Mouse (Mus musculus) heart, adult 2 months (tissue): Measurements from ENCODE around the gene Gpc4. TPM values are rescaled to one million over a fixed set of nuclear protein-coding genes. Genes with fewer than 3 reads are reported as not detected.

ENCODE experiments used
- DNase-seq, 2 experiments: peaks; one replicate each; pipeline ENCODE4 v3.0.0; 2021
- H3K27ac ChIP-seq: fragments of 200-600 bp; 2 replicates; pipeline ENCODE4 v1.8.1; 2022
- H3K27me3 ChIP-seq: fragments of 200-500 bp; 2 replicates; pipeline ENCODE4 v1.6.1; 2012; ENCODE audit warnings: mild to moderate bottlenecking, low read length, inconsistent platforms, mixed read lengths; ENCODE audit not compliant: control insufficient read depth, insufficient read depth
- H3K36me3 ChIP-seq: fragments of 200-500 bp; 2 replicates; pipeline ENCODE4 v1.6.1; 2012; ENCODE audit warnings: low read length, inconsistent platforms; ENCODE audit not compliant: control insufficient read depth, insufficient read depth
- H3K4me1 ChIP-seq: fragments of 200-500 bp; 2 replicates; pipeline ENCODE4 v1.6.1; 2011; ENCODE audit warnings: low read length; ENCODE audit not compliant: control insufficient read depth, insufficient read depth
- H3K4me3 ChIP-seq: fragments of 200-600 bp; 2 replicates; pipeline ENCODE4 v1.8.1; 2022
- H3K79me2 ChIP-seq: fragments of 200-500 bp; replicated peaks from 2 replicates; pipeline ENCODE4 v1.6.1; 2012; ENCODE audit warnings: mild to moderate bottlenecking, inconsistent platforms, low read length, moderate library complexity, mixed read lengths; ENCODE audit not compliant: control insufficient read depth, insufficient read depth
- H3K9ac ChIP-seq: fragments of 200-500 bp; 2 replicates; pipeline ENCODE4 v1.6.1; 2012; ENCODE audit warnings: low read depth, mild to moderate bottlenecking, control low read depth, inconsistent platforms, low read length, mixed read lengths
- CTCF ChIP-seq: fragments of 200-600 bp; IDR thresholded peaks from 2 replicates; pipeline ENCODE4 v1.8.1; 2022; ENCODE audit warnings: antibody characterized with exemption, mild to moderate bottlenecking, moderate library complexity
- EP300 ChIP-seq: fragments of 200-500 bp; IDR thresholded peaks from 2 replicates; pipeline ENCODE4 v1.6.1; 2011; ENCODE audit warnings: low read depth, low read length, control low read depth; ENCODE audit not compliant: insufficient read depth
- POLR2A ChIP-seq: fragments of 200-500 bp; IDR thresholded peaks from 2 replicates; pipeline ENCODE4 v1.6.1; 2011; ENCODE audit warnings: mild to moderate bottlenecking, low read depth, low read length, control low read depth; ENCODE audit not compliant: insufficient read depth
- WGBS: fragments of 180-500 bp; shearing (Covaris S2); methylation state at CpG from one replicate; pipeline ENCODE4 v1.1.7; 2018; 5-methylcytosine and 5-hydroxymethylcytosine counted together
- intact Hi-C: fragments of 180-260 bp; cut with DNase I; formaldehyde crosslinking; loops from one replicate; pipeline ENCODE4 v1.15.1; 2025
- polyA plus RNA-seq: library from polyadenylated mRNA; depleted of rRNA; stranded (reverse); fragments of >200 nt; gene quantifications from 2 replicates; pipeline ENCODE4 v1.2.3, GENCODE M21; 2012; rRNA removed
- total RNA-seq, 2 experiments: library from RNA; stranded (reverse); gene quantifications; 2 replicates each; pipeline ENCODE4 v1.2.3; 2021

Gpc4 gene
- total and polyA plus RNA-seq, 3 experiments, result 21.8 to 34.4 (median 33.6) TPM

DNA sequence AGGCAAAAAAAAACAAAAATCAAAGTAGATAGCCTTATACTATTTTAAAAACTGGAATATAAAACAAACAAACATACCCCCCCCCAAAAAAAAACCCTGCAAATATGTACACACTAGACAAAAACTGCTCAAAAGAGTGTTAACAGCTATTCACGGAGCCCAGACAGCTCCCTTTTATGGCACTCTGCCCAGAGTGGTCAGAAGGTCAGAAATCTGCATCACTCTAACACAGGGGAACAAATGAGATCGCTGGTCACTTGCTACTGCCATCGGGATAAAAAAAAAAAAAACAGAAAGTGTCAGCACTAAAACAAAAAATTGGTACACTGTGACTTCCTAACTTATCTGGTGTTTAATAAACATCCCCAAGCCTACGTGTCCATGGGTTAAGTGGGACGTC is 113.0 kb downstream of the Gpc4 start:
- Histone ChIP-seq H3K27me3 (no peaks in the 10 kb centered on the region), H3K4me1 (no peaks in the 10 kb centered on the region; the same call in 1 of the 2 replicates), H3K9ac (no peak overlapping the region), H3K27ac (no peak overlapping the region), H3K4me3 (no peak overlapping the region), H3K36me3 (no peaks in the 10 kb centered on the region), H3K79me2 (no peaks in the 10 kb centered on the region)
- intact Hi-C loops, result no loop called here
- DNase-seq, result peak in 1 of 2 experiments; percentile 9
- TF ChIP-seq CTCF, result no peak
- no peak for TF ChIP-seq EP300
- TF ChIP-seq POLR2A, result no peak
- WGBS, result 37% methylated on average over 5 of the region's 5 CpGs

DNA sequence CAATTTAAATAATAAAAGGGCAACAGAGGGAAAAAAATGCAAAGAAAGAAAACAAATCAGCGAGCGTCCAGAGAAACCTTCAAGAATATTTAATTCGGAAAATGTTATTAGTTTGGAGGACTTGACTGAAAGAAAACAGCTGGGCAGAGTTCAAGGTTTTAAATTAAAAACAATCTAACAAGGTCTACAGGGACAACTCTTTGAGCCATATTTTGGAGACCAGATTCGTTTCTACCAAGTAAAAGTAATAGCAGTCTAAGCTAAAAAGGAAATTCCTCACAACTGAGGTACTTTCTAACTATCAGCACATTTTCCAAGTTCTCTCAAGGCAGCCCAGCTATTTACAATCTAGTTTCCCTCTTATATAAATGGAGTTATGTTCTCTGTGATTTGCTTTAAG is 114.1 kb downstream of the Gpc4 start:
- H3K9ac ChIP-seq, result no peak overlapping the region
- no peaks in the 10 kb centered on the region for H3K27me3 ChIP-seq
- H3K79me2 ChIP-seq, result no peaks in the 10 kb centered on the region
- TF ChIP-seq CTCF (no peak), EP300 (no peak), POLR2A (no peak)
- intact Hi-C loops, result no loop called here
- H3K4me3 ChIP-seq, result no peak overlapping the region
- H3K4me1 ChIP-seq, result no peaks in the 10 kb centered on the region; the same call in 1 of the 2 replicates
- 66% methylated on average over 4 of the region's 4 CpGs for WGBS
- no peak for DNase-seq
- no peak overlapping the region for H3K27ac ChIP-seq
- no peaks in the 10 kb centered on the region for H3K36me3 ChIP-seq

DNA sequence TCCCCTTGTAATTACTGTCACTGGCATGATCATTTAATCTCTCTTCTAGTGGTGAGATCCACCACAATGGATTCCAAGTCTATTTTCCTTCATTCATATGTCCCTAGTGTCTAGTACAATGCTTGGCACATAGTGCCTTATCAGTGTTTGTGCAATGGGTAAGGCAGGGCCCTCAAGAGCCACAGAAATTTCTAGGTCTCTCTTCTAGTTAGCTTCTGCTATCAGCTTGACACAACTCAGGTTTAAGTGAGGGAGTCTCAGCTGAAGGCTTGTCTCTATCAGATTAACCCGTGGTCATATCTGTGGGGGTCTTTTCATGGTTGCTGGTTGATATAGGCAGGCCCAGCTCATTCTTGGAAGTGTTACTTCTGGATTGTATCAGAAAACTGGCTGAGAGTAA is 125.2 kb downstream of the Gpc4 start:
- WGBS, result 35% methylated on average over 1 of the region's 1 CpGs
- intact Hi-C loops, result no loop called here

DNA sequence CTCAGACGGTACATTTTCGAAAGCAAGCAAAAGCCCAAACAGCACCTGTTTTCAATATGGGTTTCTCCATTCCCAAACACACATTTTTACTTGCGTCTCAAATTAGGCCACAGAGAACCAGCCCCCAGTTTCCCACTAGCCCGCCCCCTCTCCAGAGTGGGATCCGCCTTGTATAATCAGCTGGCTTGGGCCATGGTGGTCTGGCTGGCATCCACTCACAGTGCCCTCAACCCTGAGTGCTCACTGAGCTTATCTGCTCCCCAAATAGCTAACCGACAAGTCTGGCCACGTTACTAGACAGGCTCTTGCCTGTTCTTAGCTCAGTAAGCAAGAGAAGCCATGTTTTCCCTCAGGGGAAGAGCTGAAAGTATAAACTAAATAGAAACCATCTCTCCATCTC is 134.9 kb downstream of the Gpc4 start:
- H3K79me2 ChIP-seq, result no peaks in the 10 kb centered on the region
- intact Hi-C loops, result no loop called here

More for the DNA sequence above, 125.2 kb downstream of the Gpc4 start:
- TF ChIP-seq POLR2A, result no peak
- no peak for TF ChIP-seq EP300
- no peak for TF ChIP-seq CTCF
- no peak for DNase-seq
- no peaks in the 10 kb centered on the region for H3K27me3 ChIP-seq
- no peak overlapping the region for H3K4me3 ChIP-seq
- H3K36me3 ChIP-seq, result no peaks in the 10 kb centered on the region
- H3K9ac ChIP-seq, result no peak overlapping the region
- no peaks in the 10 kb centered on the region for H3K4me1 ChIP-seq
- H3K27ac ChIP-seq, result no peak overlapping the region
- H3K79me2 ChIP-seq, result no peaks in the 10 kb centered on the region

GRCm38 (mm10) chrX:52017660-52018059 is 147.4 kb downstream of the Gpc4 start:
- no peak overlapping the region for H3K9ac ChIP-seq
- H3K27ac ChIP-seq, result no peak overlapping the region
- H3K4me3 ChIP-seq, result no peak overlapping the region
- H3K79me2 ChIP-seq, result no peaks in the 10 kb centered on the region
- H3K4me1 ChIP-seq, result no peaks in the 10 kb centered on the region
- H3K36me3 ChIP-seq, result no peaks in the 10 kb centered on the region
- TF ChIP-seq EP300 (no peak), CTCF (no peak), POLR2A (no peak)
- no peak for DNase-seq
- H3K27me3 ChIP-seq, result no peaks in the 10 kb centered on the region
- intact Hi-C loops, result no loop called here
- WGBS, result 54% methylated on average over 9 of the region's 9 CpGs

More for the DNA sequence above, 134.9 kb downstream of the Gpc4 start:
- H3K27ac ChIP-seq, result no peak overlapping the region
- H3K27me3 ChIP-seq, result no peaks in the 10 kb centered on the region
- no peak overlapping the region for H3K9ac ChIP-seq
- no peak overlapping the region for H3K4me3 ChIP-seq
- TF ChIP-seq CTCF (no peak), POLR2A (no peak), EP300 (no peak)
- H3K36me3 ChIP-seq, result no peaks in the 10 kb centered on the region
- 62% methylated on average over 7 of the region's 7 CpGs for WGBS
- H3K4me1 ChIP-seq, result no peaks in the 10 kb centered on the region
- no peak for DNase-seq

Other genes starting within 250 kb of the Gpc4 start
- not detected for gene 1700080O16Rik, start 192.5 kb downstream of the Gpc4 start, total RNA-seq
- gene 1700080O16Rik, start 192.5 kb downstream of the Gpc4 start, polyA plus RNA-seq, result not detected in 2 replicates